Mouse (Mus musculus): ENCODE results near the gene Mrpl58. TPM values are rescaled to one million over a fixed set of nuclear protein-coding genes. Genes with fewer than 3 reads are reported as not detected.
"Not testable (repeated sequence)": the region's sequence is repeated elsewhere in the genome, so short reads cannot be mapped to it uniquely, and the experiment has no call there.

Gene Mrpl58
- polyA plus RNA-seq, 1 experiment from 2014 or later: 190 TPM

GRCm38 (mm10) chr11:115451781-115452241 is 48.3 kb downstream of the Mrpl58 start:
- WGBS: 92% methylated on average over 8 of the region's 8 CpGs
- Histone ChIP-seq H3K9me3 (replicated peaks) (peaks cover 5% of the 10 kb centered on the region; the same call in 1 of the 2 replicates), H3K4me1 (no peaks in the 10 kb centered on the region), H3K27ac (no peak overlapping the region), H3K4me2 (replicated peaks) (no peak overlapping the region), H3K4me3 (no peak overlapping the region), H3K9ac (no peak overlapping the region), H3K36me3 (no peaks in the 10 kb centered on the region), H3K27me3 (0 out of 2 replicates have a peak, but pooled peaks cover 3% of the 10 kb centered on the region)
- no peak for ATAC-seq (ENCODE audit: low FRiP score)

- WGBS: 86% methylated on average over 7 of the region's 7 CpGs
- Histone ChIP-seq H3K27me3 (0 out of 2 replicates have a peak, but pooled peaks cover 3% of the 10 kb centered on the region), H3K9me3 (replicated peaks) (peaks cover 5% of the 10 kb centered on the region; the same call in 1 of the 2 replicates), H3K4me2 (replicated peaks) (no peak overlapping the region), H3K27ac (no peak overlapping the region), H3K36me3 (no peaks in the 10 kb centered on the region), H3K9ac (no peak overlapping the region), H3K4me1 (peaks cover under 1% of the 10 kb centered on the region; the same call in 1 of the 2 replicates), H3K4me3 (no peak overlapping the region)
- no peak for ATAC-seq (ENCODE audit: low FRiP score)
Measured at GRCm38 (mm10) chr11:115452281-115452860, 48.8 kb downstream of the Mrpl58 start.

GRCm38 (mm10) chr11:115453306-115453705 is 49.8 kb downstream of the Mrpl58 start:
- Histone ChIP-seq H3K4me1 (peaks cover 4% of the 10 kb centered on the region; the same call in 1 of the 2 replicates), H3K9ac (no peak overlapping the region), H3K4me2 (replicated peaks) (no peak overlapping the region), H3K4me3 (no peak overlapping the region), H3K27ac (no peak overlapping the region), H3K9me3 (replicated peaks) (peaks cover 5% of the 10 kb centered on the region; the same call in 1 of the 2 replicates), H3K36me3 (no peaks in the 10 kb centered on the region), H3K27me3 (no peaks in the 10 kb centered on the region)
- WGBS: 76% methylated on average over 4 of the region's 4 CpGs
- no peak for ATAC-seq (ENCODE audit: low FRiP score)

GRCm38 (mm10) chr11:115454822-115455221 is 51.3 kb downstream of the Mrpl58 start:
- not testable (repeated sequence) for H3K9ac ChIP-seq; H3K36me3 ChIP-seq; H3K4me3 ChIP-seq; H3K9me3 ChIP-seq (replicated peaks); H3K27me3 ChIP-seq; H3K4me2 ChIP-seq (replicated peaks); H3K27ac ChIP-seq; ATAC-seq (ENCODE audit: low FRiP score); H3K4me1 ChIP-seq
- 89% methylated on average over 6 of the region's 6 CpGs for WGBS

GRCm38 (mm10) chr11:115455619-115456018 is 52.1 kb downstream of the Mrpl58 start:
- Histone ChIP-seq H3K9ac (no peak overlapping the region), H3K4me1 (peaks cover 4% of the 10 kb centered on the region; the same call in 1 of the 2 replicates), H3K27ac (no peak overlapping the region), H3K36me3 (no peaks in the 10 kb centered on the region), H3K4me3 (no peak overlapping the region), H3K9me3 (replicated peaks) (peaks cover 5% of the 10 kb centered on the region; the same call in 1 of the 2 replicates), H3K27me3 (no peaks in the 10 kb centered on the region), H3K4me2 (replicated peaks) (no peak overlapping the region)
- WGBS: 87% methylated on average over 15 of the region's 15 CpGs
- no peak for ATAC-seq (ENCODE audit: low FRiP score)

- no peak overlapping the region for H3K27ac ChIP-seq
- H3K9me3 ChIP-seq (replicated peaks): peaks cover 5% of the 10 kb centered on the region; the same call in 1 of the 2 replicates
- no peak overlapping the region for H3K9ac ChIP-seq
- H3K4me1 ChIP-seq: peaks cover 4% of the 10 kb centered on the region; the same call in 1 of the 2 replicates
- no peak overlapping the region for H3K4me3 ChIP-seq
- H3K4me2 ChIP-seq (replicated peaks): no peak overlapping the region
- 86% methylated on average over 5 of the region's 5 CpGs for WGBS
- ATAC-seq (ENCODE audit: low FRiP score): no peak
- no peaks in the 10 kb centered on the region for H3K36me3 ChIP-seq
- no peaks in the 10 kb centered on the region for H3K27me3 ChIP-seq
Measured at GRCm38 (mm10) chr11:115456182-115456581, 52.6 kb downstream of the Mrpl58 start.

GRCm38 (mm10) chr11:115457405-115457804 is 53.9 kb downstream of the Mrpl58 start:
- no peaks in the 10 kb centered on the region for H3K36me3 ChIP-seq
- H3K27me3 ChIP-seq: no peaks in the 10 kb centered on the region; the same call in none of the 2 replicates
- peaks cover 4% of the 10 kb centered on the region; the same call in 1 of the 2 replicates for H3K4me1 ChIP-seq
- no peak overlapping the region for H3K27ac ChIP-seq
- no peak overlapping the region for H3K9ac ChIP-seq
- ATAC-seq (ENCODE audit: low FRiP score): no peak
- no peak overlapping the region for H3K4me2 ChIP-seq (replicated peaks)
- 31% methylated on average over 6 of the region's 6 CpGs for WGBS
- no peak overlapping the region for H3K4me3 ChIP-seq
- H3K9me3 ChIP-seq (replicated peaks): peaks cover 5% of the 10 kb centered on the region; the same call in 1 of the 2 replicates

- Histone ChIP-seq H3K9me3 (replicated peaks) (no peaks in the 10 kb centered on the region), H3K27ac (no peak overlapping the region), H3K9ac (no peak overlapping the region), H3K4me2 (replicated peaks) (no peak overlapping the region), H3K4me3 (no peak overlapping the region), H3K27me3 (no peaks in the 10 kb centered on the region; the same call in none of the 2 replicates), H3K36me3 (no peaks in the 10 kb centered on the region), H3K4me1 (peaks cover 4% of the 10 kb centered on the region; the same call in 1 of the 2 replicates)
- ATAC-seq (ENCODE audit: low FRiP score): no peak
- WGBS: 22% methylated on average over 8 of the region's 8 CpGs
Measured at GRCm38 (mm10) chr11:115460976-115461375, 57.4 kb downstream of the Mrpl58 start.

GRCm38 (mm10) chr11:115461846-115462242 is 58.3 kb downstream of the Mrpl58 start:
- Histone ChIP-seq H3K36me3 (no peaks in the 10 kb centered on the region), H3K27ac (no peak overlapping the region), H3K9ac (no peak overlapping the region), H3K9me3 (replicated peaks) (no peaks in the 10 kb centered on the region), H3K4me3 (no peak overlapping the region), H3K4me1 (peaks cover 4% of the 10 kb centered on the region; the same call in 1 of the 2 replicates), H3K27me3 (no peaks in the 10 kb centered on the region; the same call in none of the 2 replicates), H3K4me2 (replicated peaks) (no peak overlapping the region)
- WGBS: 77% methylated on average over 5 of the region's 5 CpGs
- ATAC-seq (ENCODE audit: low FRiP score): no peak

Small RNAs within 50 kb of the gene (microRNA-seq; reads per million reads assigned to microRNA genes)
- not detected for gene Mir3968

Other genes with a start within 250 kb of the Mrpl58 start
- 35.7 and 42.3 TPM in 2 replicates for gene Slc9a3r1, start 240.4 kb upstream of the Mrpl58 start, polyA plus RNA-seq (2016; fragmentation: Nextera tagmentation; extraction: Ambion mirVana)
- gene Tmem104, start 216.3 kb upstream of the Mrpl58 start, polyA plus RNA-seq (2016; fragmentation: Nextera tagmentation; extraction: Ambion mirVana): 9.0 and 10.4 TPM in 2 replicates
- gene Nat9, start 215.9 kb upstream of the Mrpl58 start, polyA plus RNA-seq (2016; fragmentation: Nextera tagmentation; extraction: Ambion mirVana): 19.1 and 21.1 TPM in 2 replicates
- gene Grin2c, start 136.5 kb upstream of the Mrpl58 start, polyA plus RNA-seq (2016; fragmentation: Nextera tagmentation; extraction: Ambion mirVana): 0.21 and 0.57 TPM in 2 replicates
- 15.4 and 18.0 TPM in 2 replicates for gene Fdxr, start 126.7 kb upstream of the Mrpl58 start, polyA plus RNA-seq (2016; fragmentation: Nextera tagmentation; extraction: Ambion mirVana)
- 0.13 and 0.25 TPM in 2 replicates for gene Fads6, start 106.1 kb upstream of the Mrpl58 start, polyA plus RNA-seq (2016; fragmentation: Nextera tagmentation; extraction: Ambion mirVana)
- not detected in 2 replicates for gene Otop2, start 96.6 kb upstream of the Mrpl58 start, polyA plus RNA-seq (2016; fragmentation: Nextera tagmentation; extraction: Ambion mirVana)
- not detected in 2 replicates for gene Ush1g, start 81.7 kb upstream of the Mrpl58 start, polyA plus RNA-seq (2016; fragmentation: Nextera tagmentation; extraction: Ambion mirVana)
- 0.13 and 0.17 TPM in 2 replicates for gene Otop3, start 69.0 kb upstream of the Mrpl58 start, polyA plus RNA-seq (2016; fragmentation: Nextera tagmentation; extraction: Ambion mirVana)
- 26.5 and 28.0 TPM in 2 replicates for gene Hid1, start 36.0 kb upstream of the Mrpl58 start, polyA plus RNA-seq (2016; fragmentation: Nextera tagmentation; extraction: Ambion mirVana)
- gene Cdr2l, start 21.8 kb upstream of the Mrpl58 start, polyA plus RNA-seq (2016; fragmentation: Nextera tagmentation; extraction: Ambion mirVana): 27.6 and 28.8 TPM in 2 replicates
- 810 and 835 TPM in 2 replicates for gene Atp5h, start 16.2 kb downstream of the Mrpl58 start, polyA plus RNA-seq (2016; fragmentation: Nextera tagmentation; extraction: Ambion mirVana)
- gene Kctd2, start 16.4 kb downstream of the Mrpl58 start, polyA plus RNA-seq (2016; fragmentation: Nextera tagmentation; extraction: Ambion mirVana): 30.0 and 33.0 TPM in 2 replicates
- gene Trim80, start 36.8 kb downstream of the Mrpl58 start, polyA plus RNA-seq (2016; fragmentation: Nextera tagmentation; extraction: Ambion mirVana): 0.20 TPM in 1 of 2 replicates, not detected in the other
- not detected in 2 replicates for gene Slc16a5, start 58.7 kb downstream of the Mrpl58 start, polyA plus RNA-seq (2016; fragmentation: Nextera tagmentation; extraction: Ambion mirVana)
- gene Armc7, start 71.9 kb downstream of the Mrpl58 start, polyA plus RNA-seq (2016; fragmentation: Nextera tagmentation; extraction: Ambion mirVana): 10.2 and 15.2 TPM in 2 replicates
- 81.5 and 86.5 TPM in 2 replicates for gene Nt5c, start 88.1 kb downstream of the Mrpl58 start, polyA plus RNA-seq (2016; fragmentation: Nextera tagmentation; extraction: Ambion mirVana)
- gene Jpt1, start 110.6 kb downstream of the Mrpl58 start, polyA plus RNA-seq (2016; fragmentation: Nextera tagmentation; extraction: Ambion mirVana): 953 and 959 TPM in 2 replicates
- gene Sumo2, start 132.5 kb downstream of the Mrpl58 start, polyA plus RNA-seq (2016; fragmentation: Nextera tagmentation; extraction: Ambion mirVana): 1,185 and 1,202 TPM in 2 replicates
- 139 and 144 TPM in 2 replicates for gene Nup85, start 160.7 kb downstream of the Mrpl58 start, polyA plus RNA-seq (2016; fragmentation: Nextera tagmentation; extraction: Ambion mirVana)
- 86.0 and 86.6 TPM in 2 replicates for gene Mrps7, start 200.2 kb downstream of the Mrpl58 start, polyA plus RNA-seq (2016; fragmentation: Nextera tagmentation; extraction: Ambion mirVana)
- 30.3 and 33.7 TPM in 2 replicates for gene Gga3, start 200.3 kb downstream of the Mrpl58 start, polyA plus RNA-seq (2016; fragmentation: Nextera tagmentation; extraction: Ambion mirVana)
- gene Mif4gd, start 209.2 kb downstream of the Mrpl58 start, polyA plus RNA-seq (2016; fragmentation: Nextera tagmentation; extraction: Ambion mirVana): 12.0 and 12.4 TPM in 2 replicates
- 24.7 and 26.5 TPM in 2 replicates for gene Slc25a19, start 224.5 kb downstream of the Mrpl58 start, polyA plus RNA-seq (2016; fragmentation: Nextera tagmentation; extraction: Ambion mirVana)